Mouse (Mus musculus) megakaryocyte, embryonic 14.5 days (primary cell): Measurements from ENCODE around the gene Scgb2b27. TPM values are rescaled to one million over a fixed set of nuclear protein-coding genes. Genes with fewer than 3 reads are reported as not detected.
"Not testable (repeated sequence)": the region's sequence is repeated elsewhere in the genome, so short reads cannot be mapped to it uniquely, and the experiment has no call there.

ENCODE experiments used
- H3K27me3 ChIP-seq: replicated peaks from 2 replicates; pipeline ENCODE3; 2012; ENCODE audit warnings: inconsistent platforms
- H3K36me3 ChIP-seq: replicated peaks from 2 replicates; pipeline ENCODE3; 2012; ENCODE audit warnings: low read length, inconsistent platforms, mixed read lengths
- H3K4me1 ChIP-seq: 2 replicates; pipeline ENCODE4 v1.6.1; 2012; ENCODE audit warnings: inconsistent platforms
- H3K4me3 ChIP-seq: replicated peaks from 2 replicates; pipeline ENCODE3; 2012; ENCODE audit warnings: moderate library complexity, mild to moderate bottlenecking, inconsistent platforms
- H3K9me3 ChIP-seq: 2 replicates; pipeline ENCODE4 v1.6.1; 2012; ENCODE audit warnings: inconsistent platforms
- FLI1 ChIP-seq: IDR thresholded peaks from 2 replicates; pipeline ENCODE4 v1.6.1; 2012; ENCODE audit warnings: low read length, inconsistent platforms, mixed read lengths
- GATA1 ChIP-seq: IDR thresholded peaks from 3 replicates; pipeline ENCODE4 v1.6.1; 2012; ENCODE audit warnings: mixed read lengths, low read length, inconsistent platforms, borderline replicate concordance
- polyA plus RNA-seq: library from polyadenylated mRNA; stranded (reverse); fragments of >175 nt; gene quantifications from 2 replicates; pipeline ENCODE4 v1.2.3, GENCODE M21; 2012; ENCODE audit warnings: low replicate concordance; ENCODE audit not compliant: insufficient read depth

Scgb2b27 gene
- not detected in 2 replicates for polyA plus RNA-seq

DNA sequence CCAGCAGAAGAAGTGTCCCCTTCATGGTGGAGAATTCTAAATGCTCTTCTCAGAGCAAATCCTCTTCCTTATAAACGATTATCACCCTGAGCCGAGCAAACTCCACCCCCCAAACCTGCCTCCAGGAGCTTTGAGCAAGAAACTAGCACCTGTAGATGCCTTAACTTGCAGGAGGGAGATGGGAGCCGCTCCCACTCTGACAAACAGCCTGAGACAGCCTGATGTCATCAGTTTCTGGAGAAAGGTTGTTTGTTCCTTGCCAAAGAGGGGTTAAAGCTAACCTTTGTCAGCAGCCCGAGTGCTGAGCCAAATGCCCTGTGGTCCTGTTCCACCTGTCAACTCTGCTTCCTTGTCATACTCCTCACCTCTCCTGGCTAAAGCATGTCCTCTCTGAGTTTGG is at the start of gene Scgb2b27:
Gene Scgb2b27, minus strand, starts transcription at position 101 of the 400 bp plus-strand sequence.
- H3K9me3 ChIP-seq, result peaks cover 13% of the 10 kb centered on the region; the same call in 1 of the 2 replicates
- H3K4me3 ChIP-seq, result no peak within 1 kb of the TSS
- no peaks in the 10 kb centered on the region for H3K4me1 ChIP-seq
- TF ChIP-seq GATA1 (no peak), FLI1 (no peak)
- no peaks in the 10 kb centered on the region for H3K36me3 ChIP-seq
- no peaks in the 10 kb centered on the region for H3K27me3 ChIP-seq

DNA sequence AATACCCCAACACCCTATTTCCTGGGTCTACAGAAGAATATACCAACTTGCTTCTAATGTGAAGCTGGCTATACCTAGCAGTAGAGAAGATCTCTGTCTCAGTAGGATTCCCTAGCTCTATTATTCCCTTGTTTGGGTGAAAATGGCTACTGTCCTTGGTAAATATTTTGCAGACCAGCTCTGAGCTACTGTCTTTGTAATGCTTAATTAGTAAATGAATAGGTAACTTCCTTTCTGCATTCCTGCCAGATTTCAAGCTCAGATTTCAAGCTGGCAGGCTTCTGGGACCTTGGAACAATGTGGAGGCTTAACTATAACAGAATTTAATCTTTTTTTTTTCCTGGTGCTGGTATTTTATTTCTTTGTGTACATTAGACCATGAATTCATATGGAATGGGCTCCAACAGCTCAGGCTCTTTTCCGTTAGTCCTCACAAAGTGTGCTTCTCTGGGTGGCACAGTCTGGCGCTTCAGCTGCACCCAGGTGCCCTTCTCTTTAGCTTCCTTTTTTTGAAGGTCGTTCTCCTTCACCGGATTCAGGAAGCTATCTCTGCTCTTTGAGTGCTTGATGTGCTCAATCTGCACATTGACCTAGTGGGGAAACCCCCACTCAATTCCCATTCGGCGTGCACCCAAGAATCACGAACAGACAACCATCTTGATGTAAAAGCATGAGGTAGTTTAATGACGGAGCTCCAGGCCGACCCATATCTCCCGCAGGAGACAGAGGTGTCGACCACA is 22.5 kb upstream of the Scgb2b27 start:
- not testable (repeated sequence) for H3K4me1 ChIP-seq, H3K4me3 ChIP-seq, H3K36me3 ChIP-seq, H3K27me3 ChIP-seq
- H3K9me3 ChIP-seq, result peaks cover 10% of the 10 kb centered on the region

GRCm38 (mm10) chr7:34034579-34034978 is 20.8 kb upstream of the Scgb2b27 start:
- not testable (repeated sequence) for H3K36me3 ChIP-seq, H3K4me1 ChIP-seq, H3K27me3 ChIP-seq, H3K4me3 ChIP-seq
- H3K9me3 ChIP-seq, result peaks cover 18% of the 10 kb centered on the region

- H3K27me3 ChIP-seq, result no peaks in the 10 kb centered on the region
- H3K36me3 ChIP-seq, result no peaks in the 10 kb centered on the region
- peaks cover 35% of the 10 kb centered on the region for H3K9me3 ChIP-seq
- no peak overlapping the region for H3K4me3 ChIP-seq
- H3K4me1 ChIP-seq, result no peaks in the 10 kb centered on the region
- TF ChIP-seq FLI1, result no peak
Observed at GRCm38 (mm10) chr7:34030026-34030425, 16.3 kb upstream of the Scgb2b27 start.

DNA sequence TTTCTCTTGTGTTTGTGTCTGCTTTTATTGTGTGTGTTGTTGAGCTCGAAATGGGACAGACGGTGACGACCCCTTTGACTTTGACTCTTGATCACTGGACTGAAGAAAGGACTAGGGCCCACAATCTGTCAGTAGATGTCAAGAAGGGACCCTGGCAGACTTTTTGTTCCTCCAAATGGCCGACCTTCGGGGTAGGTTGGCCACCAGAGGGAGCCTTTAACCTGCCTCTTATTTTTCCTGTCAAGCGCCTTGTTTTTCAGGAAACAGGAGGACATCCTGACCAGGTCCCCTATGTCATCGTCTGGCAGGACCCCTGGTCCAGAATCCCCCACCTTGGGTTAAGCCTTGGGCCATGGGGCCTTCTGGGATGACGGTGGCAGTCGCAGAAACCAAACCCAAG is 13.5 kb upstream of the Scgb2b27 start:
- H3K4me3 ChIP-seq, H3K36me3 ChIP-seq, H3K27me3 ChIP-seq, H3K4me1 ChIP-seq: not testable (repeated sequence)
- H3K9me3 ChIP-seq, result peaks cover 32% of the 10 kb centered on the region

- Histone ChIP-seq H3K36me3 (no peaks in the 10 kb centered on the region), H3K4me3 (no peak overlapping the region), H3K27me3 (no peaks in the 10 kb centered on the region), H3K9me3 (peaks cover 35% of the 10 kb centered on the region), H3K4me1 (no peaks in the 10 kb centered on the region)
- no peak for TF ChIP-seq FLI1
- no peak for TF ChIP-seq GATA1
Observed at GRCm38 (mm10) chr7:34025641-34026040, 11.9 kb upstream of the Scgb2b27 start.

DNA sequence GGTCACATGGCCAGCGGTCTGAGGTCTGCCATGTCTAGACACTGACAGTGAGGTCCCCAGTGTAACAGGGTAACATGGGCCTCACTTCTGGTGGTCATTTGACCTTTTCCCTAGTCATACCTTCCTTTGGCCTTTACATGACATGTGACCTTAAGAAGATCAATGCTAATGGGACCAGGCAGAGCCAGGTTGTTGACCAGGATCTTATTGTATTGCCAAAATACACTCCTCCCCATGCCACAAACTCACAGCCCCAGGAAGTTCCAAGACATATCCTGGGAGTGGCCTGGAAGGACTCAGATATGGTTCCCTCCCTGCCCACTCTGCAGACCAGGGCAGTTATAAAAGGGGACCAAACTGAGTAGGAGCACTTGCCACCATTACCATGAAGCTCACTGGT is 7.4 kb upstream of the Scgb2b27 start, which contains the start of gene Scgb1b27:
Gene Scgb1b27, plus strand, starts transcription at position 301 of the 400 bp plus-strand sequence.
- not testable (repeated sequence) for H3K4me3 ChIP-seq

DNA sequence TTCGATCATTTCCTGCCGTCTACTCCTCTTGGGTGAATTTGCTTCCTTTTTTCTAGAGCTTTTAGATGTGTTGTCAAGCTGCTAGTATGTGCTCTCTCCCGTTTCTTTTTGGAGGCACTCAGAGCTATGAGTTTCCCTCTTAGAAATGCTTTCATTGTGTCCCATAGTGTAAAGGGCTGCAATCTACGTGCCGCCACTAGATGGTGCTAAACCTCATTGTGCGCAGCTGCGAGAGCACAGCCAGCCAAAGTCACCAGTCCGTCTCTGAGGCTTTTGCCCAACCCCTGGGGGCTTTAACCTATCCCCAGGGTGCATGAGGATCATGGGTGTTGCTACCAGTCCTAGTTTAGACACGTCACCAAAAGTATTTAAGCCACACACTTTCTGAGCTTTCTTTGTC is 31.5 kb downstream of the Scgb2b27 start:
- not testable (repeated sequence) for H3K36me3 ChIP-seq, H3K4me1 ChIP-seq, H3K4me3 ChIP-seq, H3K27me3 ChIP-seq, H3K9me3 ChIP-seq

More for the DNA sequence above, 7.4 kb upstream of the Scgb2b27 start, which contains the start of gene Scgb1b27:
- H3K36me3 ChIP-seq, H3K4me1 ChIP-seq, H3K27me3 ChIP-seq: not testable (repeated sequence)
- H3K9me3 ChIP-seq, result peaks cover 11% of the 10 kb centered on the region; the same call in 1 of the 2 replicates

Other genes starting within 250 kb of the Scgb2b27 start
- not detected in 2 replicates for gene Scgb2b26, start 68.9 kb downstream of the Scgb2b27 start, polyA plus RNA-seq
- not detected in 2 replicates for gene Scgb1b27, start 7.5 kb upstream of the Scgb2b27 start, polyA plus RNA-seq
- gene Scgb1b30, start 81.5 kb upstream of the Scgb2b27 start, polyA plus RNA-seq, result not detected in 2 replicates
- 1.2 and 1.7 TPM in 2 replicates for gene Wtip, start 119.3 kb upstream of the Scgb2b27 start, polyA plus RNA-seq
- 1.3 and 8.8 TPM in 2 replicates for gene Uba2, start 155.7 kb upstream of the Scgb2b27 start, polyA plus RNA-seq
- gene Pdcd2l, start 182.7 kb upstream of the Scgb2b27 start, polyA plus RNA-seq, result 4.0 and 6.7 TPM in 2 replicates
- 1,962 and 3,728 TPM in 2 replicates for gene Gpi1, start 216.4 kb upstream of the Scgb2b27 start, polyA plus RNA-seq
- not detected in 2 replicates for gene Gm6096, start 237.1 kb upstream of the Scgb2b27 start, polyA plus RNA-seq